Comparison of ENCODE assay signal across 27 mouse cellular contexts in the genomic region with DNA sequence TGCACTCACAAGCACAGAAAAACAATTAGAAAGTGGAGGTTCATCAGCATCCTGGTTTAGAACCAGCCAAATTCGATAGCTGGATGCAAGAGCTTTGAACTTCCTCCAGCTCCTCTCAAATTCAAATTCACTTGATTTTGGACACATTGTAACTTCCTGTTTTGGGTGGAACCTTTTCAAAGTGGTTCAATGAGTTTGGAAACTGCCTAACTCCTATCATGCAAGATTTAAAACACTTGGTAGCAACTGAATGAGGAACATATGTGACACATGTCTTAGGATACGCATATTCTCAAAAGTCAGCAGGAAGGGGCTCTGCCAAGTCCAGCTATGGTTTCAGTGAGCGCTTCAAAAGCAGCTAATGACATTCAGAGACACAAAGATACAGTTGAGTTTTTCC. TPM values are rescaled to one million over a fixed set of nuclear protein-coding genes. Genes with fewer than 3 reads are reported as not detected.
DNase-seq lines count a peak whose midpoint lies in the region; ATAC-seq and TF ChIP-seq lines count a peak whose summit lies in the region.
"Had no signal": no experiment of that assay in that cellular context is flagged by ENCODE, and none has a peak within 500 bp of the region (broad histone marks: within the 10 kb centered on the region; RNA-seq: fewer than 3 reads in every experiment).

No protein-coding gene starts in this region.

- peak; percentile 21 for DNase-seq in heart, adult 11 months
- DNase-seq in heart, postnatal 4 days, result no peak
- no peak for DNase-seq in lung, postnatal 4 days
- DNase-seq in right cerebral cortex, postnatal 25 days, result no peak
- DNase-seq in left cerebral cortex, postnatal 4 days, result no peak
- DNase-seq: adrenal gland, postnatal 25 days; cerebellum, adult 9-11 months; gastrocnemius, postnatal 14 days; heart, adult 2 months; heart, postnatal 36 days; kidney, adult 9 months; kidney, postnatal 14 days; liver, embryonic 13.5 days; lung, adult 2 months; lung, postnatal 14 days; thymus, adult 2 months; thymus, postnatal 4 days had no signal

- no peak for TF ChIP-seq POLR2A in bone marrow macrophage, adult 2 months (IDR thresholded peaks at IDR 0.05; ENCODE audit: borderline replicate concordance, low read depth, low read length)

- peak overlapping the region; percentile 28; the same call in 1 of the 2 replicates for H3K27ac ChIP-seq in bone marrow macrophage, adult 2 months (ENCODE audit: insufficient read depth, low read depth, low read length)
- H3K27ac ChIP-seq: heart, adult 2 months; intestine, embryonic 15.5 days; layer of hippocampus, adult 2 months; limb, embryonic 13.5 days; liver, embryonic 13.5 days; midbrain, embryonic 15.5 days; stomach, postnatal 0 days had no signal

- intact Hi-C loops in left cerebral cortex, postnatal 4 days (cut with DNase I), result no loop called here

- peaks cover 7% of the 10 kb centered on the region for H3K4me1 ChIP-seq in bone marrow macrophage, adult 2 months (ENCODE audit: control insufficient read depth, insufficient read depth, low read length)
- H3K4me1 ChIP-seq: intestine, embryonic 15.5 days; limb, embryonic 13.5 days; liver, embryonic 13.5 days; midbrain, embryonic 15.5 days had no signal

- no peak for TF ChIP-seq CTCF in bone marrow macrophage, adult 2 months (IDR thresholded peaks at IDR 0.05; ENCODE audit: low read depth, low read length)

- ATAC-seq in hematopoietic stem cell, adult 5-6 weeks (replicated peaks in 1 of 2; ENCODE audit: insufficient read depth in 1 of 2, low FRiP score in 2 of 2, low TSS enrichment in 1 of 2, low read depth in 1 of 2, poor library complexity in 2 of 2, severe bottlenecking in 2 of 2), result peak; percentile 7 to 36; a peak in 1 of 4 replicates
- ATAC-seq: forebrain, embryonic 16.5 days; hindbrain, embryonic 16.5 days; intestine, embryonic 15.5 days; midbrain, embryonic 15.5 days had no signal

- no peak overlapping the region for H3K4me3 ChIP-seq in bone marrow macrophage, adult 2 months (ENCODE audit: insufficient read depth, low read length)
- H3K4me3 ChIP-seq: heart, adult 2 months; intestine, embryonic 15.5 days; layer of hippocampus, adult 2 months; limb, embryonic 13.5 days; liver, embryonic 13.5 days; midbrain, embryonic 15.5 days; myocyte had no signal

RNA-seq across cellular contexts. Expression of gene Ankrd44, which starts 18.5 kb away (rescaled TPM):
- 10 to 100 TPM; 18.0 to 20.9 TPM for total RNA-seq in heart, postnatal 4 days (2021)
- 66.8 and 73.9 TPM in 2 replicates for polyA plus RNA-seq in bone marrow macrophage, adult 2 months (2012; ENCODE audit: insufficient read depth, insufficient read length, missing spikeins)
- 49.5 and 77.7 TPM in 2 replicates for total RNA-seq in hematopoietic stem cell, adult 5-6 weeks (2017)
- total RNA-seq in left cerebral cortex, postnatal 4 days (2021), result 10 to 100 TPM; 88.1 to 88.4 TPM
